Mouse (Mus musculus) neural tube, embryonic 15.5 days (tissue): ENCODE measurements at regions not wholly inside any gene's neighbourhood (a gene's known extent, or its start where the extent isn't known, plus 50 kb on each side); places are given as distances from the start of the nearest gene placed in this dataset.

Experiments
- ATAC-seq: fragments of 200-750 bp; cut with Nextera tagmentation; 2 replicates; pipeline ENCODE4 v1.8.0; 2017; ENCODE audit warnings: mild to moderate bottlenecking, moderate TSS enrichment, moderate library complexity; ENCODE audit not compliant: low FRiP score
- H3K27ac ChIP-seq: fragments of 300-500 bp; sonication (generic); replicated peaks from 2 replicates; pipeline ENCODE4 v1.5.1; 2015; ENCODE audit warnings: mild to moderate bottlenecking, inconsistent platforms
- H3K27me3 ChIP-seq: fragments of 300-500 bp; sonication (generic); replicated peaks from 2 replicates; pipeline ENCODE4 v1.6.1; 2015; ENCODE audit warnings: inconsistent platforms
- H3K36me3 ChIP-seq: fragments of 300-500 bp; sonication (generic); 2 replicates; pipeline ENCODE4 v1.6.1; 2015; ENCODE audit warnings: inconsistent platforms
- H3K4me1 ChIP-seq: fragments of 300-500 bp; sonication (generic); 2 replicates; pipeline ENCODE4 v1.6.1; 2015; ENCODE audit warnings: inconsistent platforms
- H3K4me2 ChIP-seq: fragments of 300-500 bp; sonication (generic); 2 replicates; pipeline ENCODE4 v1.6.1; 2015; ENCODE audit warnings: inconsistent platforms, mild to moderate bottlenecking, moderate library complexity
- H3K4me3 ChIP-seq: fragments of 300-500 bp; sonication (generic); replicated peaks from 2 replicates; pipeline ENCODE4 v1.5.1; 2015; ENCODE audit warnings: mild to moderate bottlenecking, inconsistent platforms
- H3K9ac ChIP-seq: fragments of 300-500 bp; sonication (generic); replicated peaks from 2 replicates; pipeline ENCODE4 v1.6.1; 2015; ENCODE audit warnings: mild to moderate bottlenecking, inconsistent platforms
- H3K9me3 ChIP-seq: fragments of 300-500 bp; sonication (generic); replicated peaks from 2 replicates; pipeline ENCODE4 v1.6.1; 2016; ENCODE audit warnings: inconsistent platforms
- WGBS: fragments of 180-500 bp; shearing (Covaris S2); methylation state at CpG from one replicate; pipeline ENCODE4 v1.1.7; 2015; ENCODE audit warnings: mixed read lengths; 5-methylcytosine and 5-hydroxymethylcytosine counted together

DNA sequence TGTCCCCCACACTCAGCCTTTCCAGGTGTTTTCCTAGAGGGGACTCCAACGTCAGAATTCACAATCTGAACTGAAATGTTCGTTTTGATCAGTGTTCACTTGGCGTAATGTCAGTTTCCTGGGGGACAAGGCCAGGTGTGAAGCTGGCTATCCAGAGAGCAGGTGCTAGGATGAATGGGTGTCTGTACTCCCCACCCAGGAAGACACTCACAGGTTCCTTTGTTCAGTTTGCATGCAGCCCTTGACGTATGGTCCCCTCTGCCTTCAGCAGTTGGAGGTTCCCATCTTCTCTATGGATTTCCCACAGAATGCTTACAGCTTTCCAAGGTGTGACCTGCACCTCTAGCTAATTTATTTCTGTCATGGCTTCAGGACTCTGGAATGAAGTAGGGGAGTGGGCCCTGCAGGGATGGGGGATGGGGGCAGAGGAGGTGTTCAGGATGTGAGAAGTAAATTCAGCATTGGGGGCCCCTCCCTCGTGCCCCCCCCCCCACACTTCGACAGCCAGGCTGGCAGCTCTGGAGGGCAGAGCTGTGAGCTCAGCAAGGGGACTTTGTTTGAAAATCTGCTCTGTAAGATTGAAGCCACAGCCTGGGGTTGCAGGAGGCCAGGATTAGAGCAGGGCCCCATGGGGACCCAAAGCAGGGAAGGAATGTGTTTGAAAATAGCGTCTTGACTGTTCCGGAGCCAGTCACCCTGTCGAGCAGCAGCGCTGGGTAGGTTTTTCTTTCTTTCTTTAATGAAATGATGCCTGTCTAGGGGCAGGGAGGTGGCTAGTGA lies 173.2 kb upstream of the Ubash3b start:
- Histone ChIP-seq H3K27ac (peak overlapping the region; percentile 58), H3K4me1 (peaks cover 16% of the 10 kb centered on the region), H3K9me3 (no peaks in the 10 kb centered on the region), H3K36me3 (no peaks in the 10 kb centered on the region), H3K4me2 (peak overlapping the region; percentile 15; the same call in 1 of the 2 replicates), H3K27me3 (no peaks in the 10 kb centered on the region), H3K4me3 (no peak overlapping the region), H3K9ac (0 out of 2 replicates have a peak overlapping the region, but pooled peaks have one; percentile 10)
- 18% methylated on average over 10 of the region's 10 CpGs for WGBS
- ATAC-seq: no peak; the same call in 1 of the 2 replicates

DNA sequence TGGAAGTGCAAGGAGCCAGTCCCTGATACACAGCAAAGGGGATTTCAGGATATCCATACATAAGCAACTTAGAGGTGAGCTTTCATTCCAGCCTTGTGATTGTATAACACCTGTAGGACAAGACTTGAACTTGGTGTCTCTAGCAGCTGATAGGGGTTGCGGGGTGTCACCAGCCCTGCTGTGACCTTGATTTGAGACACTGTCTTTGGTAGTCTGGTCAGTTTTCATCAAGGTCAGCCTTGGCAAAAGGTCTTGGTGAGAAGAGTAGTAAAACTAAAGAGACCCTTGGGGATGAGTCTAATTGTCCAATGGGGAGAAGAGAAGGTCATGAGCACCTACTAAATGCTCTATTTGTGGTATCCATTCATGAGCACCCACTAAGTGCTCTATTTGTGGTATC lies 172.0 kb upstream of the Ubash3b start:
- Histone ChIP-seq H3K9me3 (no peaks in the 10 kb centered on the region), H3K4me2 (no peak overlapping the region), H3K4me3 (no peak overlapping the region), H3K27ac (no peak overlapping the region), H3K4me1 (peaks cover 22% of the 10 kb centered on the region), H3K36me3 (no peaks in the 10 kb centered on the region), H3K9ac (no peak overlapping the region), H3K27me3 (no peaks in the 10 kb centered on the region)
- ATAC-seq: no peak
- 97% methylated on average over 1 of the region's 1 CpGs for WGBS

DNA sequence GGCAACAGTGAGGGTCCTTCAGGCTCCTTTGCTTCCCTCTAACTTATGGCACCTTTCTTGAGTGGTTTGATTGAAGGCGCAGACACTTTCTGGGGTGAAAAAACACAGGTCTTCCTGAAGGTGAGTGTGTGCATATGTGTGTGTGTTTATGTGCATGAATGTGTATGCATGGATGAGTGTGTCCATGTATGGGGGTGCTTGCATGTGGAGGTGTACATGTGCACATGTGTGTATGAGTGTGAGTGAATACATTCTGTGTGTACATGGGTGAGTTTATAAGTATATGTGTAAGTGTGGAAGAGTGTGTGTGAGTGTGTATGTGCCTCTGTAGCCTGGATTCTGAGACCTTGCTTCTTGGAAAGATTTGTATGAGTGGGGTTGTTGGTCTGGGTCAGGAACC lies 167.5 kb upstream of the Ubash3b start:
- no peaks in the 10 kb centered on the region for H3K27me3 ChIP-seq
- ATAC-seq: no peak
- H3K4me2 ChIP-seq: peak overlapping the region; percentile 41
- H3K4me1 ChIP-seq: peaks cover 31% of the 10 kb centered on the region
- H3K4me3 ChIP-seq: peak overlapping the region; percentile 5
- H3K9me3 ChIP-seq: no peaks in the 10 kb centered on the region
- 88% methylated on average over 1 of the region's 1 CpGs for WGBS
- no peak overlapping the region for H3K9ac ChIP-seq
- H3K36me3 ChIP-seq: no peaks in the 10 kb centered on the region
- H3K27ac ChIP-seq: peak overlapping the region; percentile 68

DNA sequence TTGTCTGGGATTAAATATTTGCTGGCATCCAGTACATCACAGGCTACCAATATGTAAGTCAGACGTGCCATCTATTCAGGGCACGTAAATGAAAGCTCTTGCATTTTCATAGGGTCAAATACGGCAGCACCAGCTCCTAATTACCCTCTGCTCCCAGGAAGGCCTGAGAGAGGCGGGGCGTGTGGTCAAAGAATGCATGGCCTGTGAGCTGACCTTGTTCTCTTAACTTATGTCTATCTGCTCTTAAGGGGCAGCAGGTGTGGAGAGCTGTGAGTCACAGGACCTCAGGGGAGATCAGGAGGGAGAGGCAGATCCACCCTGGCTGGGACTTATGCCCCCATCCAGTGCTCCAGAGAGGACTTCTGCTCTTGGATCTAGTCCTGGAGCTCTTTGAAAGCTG lies 167.0 kb upstream of the Ubash3b start:
- WGBS: 17% methylated on average over 5 of the region's 5 CpGs
- 0 out of 2 replicates have a peak overlapping the region, but pooled peaks have one; percentile 5 for H3K9ac ChIP-seq

DNA sequence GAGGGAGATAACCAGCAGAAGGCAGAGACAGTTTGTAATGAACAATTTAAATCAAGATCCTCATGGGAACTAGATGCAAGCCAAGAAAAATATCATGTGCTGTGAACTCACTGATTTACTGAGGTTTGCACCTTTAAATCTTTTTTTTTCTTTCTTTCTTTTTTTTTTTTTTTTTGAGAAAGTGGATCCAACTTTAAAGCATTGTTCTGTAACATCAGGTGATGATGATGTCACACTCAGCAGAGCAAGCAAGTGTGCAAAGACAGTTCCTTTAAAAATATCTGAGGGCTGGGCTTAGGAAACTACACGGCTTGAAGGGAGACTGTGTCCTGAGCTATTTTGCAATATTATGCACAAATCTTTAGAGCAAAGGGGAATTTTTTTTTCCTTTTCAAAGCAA lies 166.6 kb upstream of the Ubash3b start:
- Histone ChIP-seq H3K27ac (peak overlapping the region; percentile 68), H3K4me3 (peak overlapping the region; percentile 5), H3K27me3 (no peaks in the 10 kb centered on the region), H3K36me3 (no peaks in the 10 kb centered on the region), H3K9ac (0 out of 2 replicates have a peak overlapping the region, but pooled peaks have one; percentile 5), H3K9me3 (no peaks in the 10 kb centered on the region), H3K4me1 (peaks cover 31% of the 10 kb centered on the region), H3K4me2 (peak overlapping the region; percentile 41)
- no peak for ATAC-seq
- 7% methylated on average over 1 of the region's 1 CpGs for WGBS

More for the DNA sequence above, 167.0 kb upstream of the Ubash3b start:
- Histone ChIP-seq H3K4me1 (peaks cover 31% of the 10 kb centered on the region), H3K27ac (peak overlapping the region; percentile 68), H3K27me3 (no peaks in the 10 kb centered on the region), H3K9me3 (no peaks in the 10 kb centered on the region), H3K36me3 (no peaks in the 10 kb centered on the region), H3K4me2 (peak overlapping the region; percentile 41), H3K4me3 (peak overlapping the region; percentile 5)
- no peak for ATAC-seq

DNA sequence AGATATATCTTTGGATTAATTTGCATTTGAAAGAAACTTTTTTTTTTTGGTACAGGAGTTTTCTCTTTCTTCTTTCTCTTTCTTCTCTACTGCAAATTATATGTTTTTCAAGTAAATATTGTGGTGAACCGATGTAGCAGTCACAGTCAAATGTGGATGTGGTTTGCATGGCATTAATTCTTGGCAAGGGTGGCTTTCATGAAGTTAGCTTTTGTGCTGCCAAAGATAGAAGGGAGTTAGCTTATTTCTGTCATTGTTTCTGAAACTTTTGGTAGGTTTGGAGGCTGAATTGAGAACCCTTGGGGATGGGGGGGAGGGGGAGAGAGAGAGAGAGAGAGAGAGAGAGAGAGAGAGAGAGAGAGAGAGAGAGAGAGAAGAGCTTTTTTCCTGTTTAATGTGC lies 166.1 kb upstream of the Ubash3b start:
- no peak for ATAC-seq
- Histone ChIP-seq H3K9ac (no peak overlapping the region), H3K36me3 (no peaks in the 10 kb centered on the region), H3K4me3 (no peak overlapping the region), H3K27me3 (no peaks in the 10 kb centered on the region), H3K4me1 (peaks cover 31% of the 10 kb centered on the region), H3K9me3 (no peaks in the 10 kb centered on the region), H3K27ac (no peak overlapping the region), H3K4me2 (peak overlapping the region; percentile 41; the same call in 1 of the 2 replicates)
- 14% methylated on average over 1 of the region's 1 CpGs for WGBS

DNA sequence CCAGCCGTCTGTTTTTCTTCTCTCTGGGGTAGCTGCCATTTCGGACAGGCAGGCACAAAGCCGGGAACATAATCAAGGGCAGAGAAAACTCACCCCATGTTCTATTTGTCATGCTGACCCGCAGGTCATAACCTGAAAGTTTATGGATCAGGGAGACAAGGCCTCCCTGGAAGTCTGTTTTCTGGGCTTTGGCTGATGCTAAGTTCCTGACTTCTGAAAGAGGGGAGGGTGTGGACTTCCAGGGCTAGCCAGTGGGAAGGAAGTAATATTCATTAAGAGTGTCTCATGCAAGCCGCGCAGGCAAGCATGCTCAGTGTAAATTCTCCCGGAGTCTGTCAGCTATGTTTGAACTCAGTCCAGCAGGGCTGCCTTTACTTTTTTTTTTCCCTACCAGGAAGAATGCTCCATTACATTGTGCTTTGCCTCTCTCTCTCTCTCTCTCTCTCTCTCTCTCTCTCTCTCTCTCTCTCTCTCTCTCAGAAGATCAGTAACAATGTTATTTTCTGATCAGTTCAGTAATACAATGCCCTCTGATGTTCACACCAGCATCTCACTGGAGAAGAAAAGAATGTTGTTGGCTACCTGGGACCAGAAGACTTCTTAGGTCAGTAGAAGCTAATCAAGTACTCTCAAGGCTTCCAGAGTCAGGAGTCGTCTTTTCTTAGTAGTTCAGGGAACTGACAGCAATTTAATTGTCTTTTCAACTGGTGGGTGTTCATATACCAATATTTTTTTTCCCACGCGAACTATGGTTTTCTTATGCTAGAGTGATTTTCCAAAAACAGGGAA lies 165.5 kb upstream of the Ubash3b start:
- H3K4me3 ChIP-seq: peak overlapping the region; percentile 17
- WGBS: 8% methylated on average over 10 of the region's 10 CpGs
- no peaks in the 10 kb centered on the region for H3K9me3 ChIP-seq
- H3K27me3 ChIP-seq: no peaks in the 10 kb centered on the region
- 0 out of 2 replicates have a peak overlapping the region, but pooled peaks have one; percentile 17 for H3K9ac ChIP-seq
- H3K36me3 ChIP-seq: no peaks in the 10 kb centered on the region
- H3K4me2 ChIP-seq: peak overlapping the region; percentile 41; the same call in 1 of the 2 replicates
- ATAC-seq: peak; percentile 87
- peaks cover 31% of the 10 kb centered on the region for H3K4me1 ChIP-seq
- H3K27ac ChIP-seq: peak overlapping the region; percentile 79

DNA sequence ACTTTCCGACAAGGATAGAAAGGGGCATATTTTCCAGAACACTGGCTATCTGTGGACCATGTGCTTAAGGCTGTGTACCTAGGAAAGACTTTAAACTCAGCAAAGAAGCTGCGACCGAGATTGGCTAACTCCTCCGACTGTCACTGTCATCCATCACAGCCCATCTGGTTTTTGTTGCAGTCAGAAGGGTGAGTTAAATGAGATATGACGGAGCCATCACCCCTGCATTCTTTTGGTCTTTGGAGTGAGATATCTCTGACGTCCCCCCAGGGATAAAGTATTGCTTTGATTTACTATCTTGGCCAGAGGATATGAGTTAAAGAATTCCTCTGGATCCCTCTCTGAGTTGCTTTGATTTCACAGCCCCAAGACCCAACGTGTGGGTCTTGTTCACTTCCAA lies 160.0 kb upstream of the Ubash3b start:
- Histone ChIP-seq H3K4me1 (peaks cover 14% of the 10 kb centered on the region), H3K4me2 (no peak overlapping the region), H3K9me3 (no peaks in the 10 kb centered on the region), H3K27me3 (no peaks in the 10 kb centered on the region), H3K27ac (no peak overlapping the region), H3K4me3 (no peak overlapping the region), H3K9ac (no peak overlapping the region), H3K36me3 (no peaks in the 10 kb centered on the region)
- 84% methylated on average over 7 of the region's 7 CpGs for WGBS
- ATAC-seq: no peak

DNA sequence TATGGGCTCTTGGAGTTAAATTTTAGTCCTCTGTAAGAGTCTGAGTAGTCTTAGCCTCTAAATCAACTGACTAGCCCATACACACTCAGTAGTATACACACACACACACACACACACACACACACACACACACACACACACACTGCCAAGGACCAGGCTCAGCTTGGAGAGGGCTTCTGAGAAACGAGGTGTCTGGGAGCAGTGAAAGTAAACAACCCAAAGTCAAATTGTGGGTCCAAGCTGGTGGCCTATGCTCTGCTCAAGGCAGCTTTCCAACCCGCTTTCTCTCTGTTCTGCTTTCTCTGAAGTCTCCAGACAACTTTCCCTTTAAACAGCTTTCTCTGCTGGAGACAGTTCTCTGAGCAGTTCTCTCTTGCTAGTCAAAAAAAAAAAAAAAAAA lies 157.6 kb upstream of the Ubash3b start:
- no peak for ATAC-seq
- Histone ChIP-seq H3K27ac (no peak overlapping the region), H3K27me3 (no peaks in the 10 kb centered on the region), H3K9ac (no peak overlapping the region), H3K9me3 (no peaks in the 10 kb centered on the region), H3K4me1 (no peaks in the 10 kb centered on the region), H3K36me3 (no peaks in the 10 kb centered on the region), H3K4me2 (no peak overlapping the region), H3K4me3 (no peak overlapping the region)
- WGBS: 63% methylated on average over 2 of the region's 2 CpGs

DNA sequence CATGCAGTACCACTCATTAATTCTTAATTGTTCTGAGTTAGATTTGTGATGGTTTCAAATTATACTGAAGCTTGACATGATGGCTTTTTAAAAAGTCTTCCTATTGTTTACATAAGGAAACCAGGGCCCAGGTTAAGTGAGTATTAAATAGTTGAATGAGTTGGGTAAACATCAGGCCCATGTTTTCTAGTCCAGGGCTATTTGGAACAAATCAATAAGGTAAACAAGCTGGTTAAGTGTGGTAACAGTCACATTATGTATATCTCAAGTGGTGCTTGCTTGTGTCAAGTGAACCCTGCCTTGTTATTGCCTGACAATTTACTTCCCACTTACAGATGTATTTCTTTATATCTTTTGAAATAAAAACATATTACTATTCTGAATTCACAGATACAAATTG lies 144.7 kb upstream of the Ubash3b start:
- Histone ChIP-seq H3K36me3 (no peaks in the 10 kb centered on the region), H3K9me3 (no peaks in the 10 kb centered on the region), H3K27me3 (no peaks in the 10 kb centered on the region), H3K4me1 (peaks cover 26% of the 10 kb centered on the region), H3K27ac (no peak overlapping the region), H3K4me3 (no peak overlapping the region), H3K4me2 (no peak overlapping the region), H3K9ac (no peak overlapping the region)
- ATAC-seq: no peak

DNA sequence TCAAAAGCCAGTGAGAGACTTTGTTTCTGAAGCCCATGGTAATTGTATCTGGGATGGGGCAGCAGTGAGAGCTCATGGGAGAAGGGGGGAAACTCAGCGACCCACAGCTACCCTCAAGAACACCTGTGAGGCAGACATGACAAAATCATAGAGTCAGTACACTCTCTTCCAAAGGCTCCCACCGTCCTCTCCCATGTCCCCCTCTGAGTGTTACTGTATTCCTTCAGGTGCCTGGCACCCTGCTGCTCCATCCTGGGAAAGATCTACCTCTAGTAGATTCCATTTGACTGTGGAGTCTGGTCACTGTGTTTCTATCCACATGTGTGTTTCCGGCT lies 142.0 kb upstream of the Ubash3b start:
- H3K4me2 ChIP-seq: peak overlapping the region; percentile 40; the same call in 1 of the 2 replicates
- ATAC-seq: no peak; the same call in 1 of the 2 replicates
- H3K9me3 ChIP-seq: no peaks in the 10 kb centered on the region
- no peaks in the 10 kb centered on the region for H3K27me3 ChIP-seq
- H3K4me1 ChIP-seq: peaks cover 26% of the 10 kb centered on the region
- H3K9ac ChIP-seq: no peak overlapping the region
- H3K36me3 ChIP-seq: no peaks in the 10 kb centered on the region
- H3K27ac ChIP-seq: peak overlapping the region; percentile 73
- H3K4me3 ChIP-seq: no peak overlapping the region
- 22% methylated on average over 3 of the region's 3 CpGs for WGBS
